Mouse (Mus musculus): ENCODE results near the gene Slamf9. TPM values are rescaled to one million over a fixed set of nuclear protein-coding genes. Genes with fewer than 3 reads are reported as not detected.

Slamf9 gene
- total and polyA plus RNA-seq, 3 experiments, result not detected

- H3K4me3 ChIP-seq (ENCODE audit: low read depth, low read length), result no peak overlapping the region
- H3K27me3 ChIP-seq (ENCODE audit: insufficient read depth, low read length), result peaks cover 3% of the 10 kb centered on the region; the same call in 1 of the 2 replicates
- no peak for TF ChIP-seq GATA1 (IDR thresholded peaks at IDR 0.05; ENCODE audit: borderline replicate concordance, low read length)
- no peak for TF ChIP-seq POLR2AphosphoS5 (IDR thresholded peaks at IDR 0.05; ENCODE audit: insufficient replicate concordance, low read depth, low read length)
- no peak for TF ChIP-seq GATA2 (IDR thresholded peaks at IDR 0.05; ENCODE audit: borderline replicate concordance, low read depth, low read length)
- TF ChIP-seq TAL1 (conservative IDR thresholded peaks at IDR 0.05; ENCODE audit: low read depth, low read length), result no peak
- TF ChIP-seq CTCF (IDR thresholded peaks at IDR 0.05; ENCODE audit: low read depth, low read length), result no peak
- no peak for ATAC-seq (ENCODE audit: extremely low read depth, insufficient number of reproducible peaks, low FRiP score, poor library complexity, severe bottlenecking)
- H3K36me3 ChIP-seq (replicated peaks), result no peaks in the 10 kb centered on the region
- no peaks in the 10 kb centered on the region for H3K4me1 ChIP-seq (ENCODE audit: insufficient read depth, low read depth, low read length)
- DNase-seq (ENCODE audit: low spot score), result no peak
- H3K9me3 ChIP-seq (replicated peaks), result no peaks in the 10 kb centered on the region
These were observed 6.8 kb upstream of the Slamf9 start for GRCm38 (mm10) chr1:172468301-172468877.

- Histone ChIP-seq H3K9me3 (replicated peaks) (no peaks in the 10 kb centered on the region), H3K4me1 (ENCODE audit: insufficient read depth, low read depth, low read length) (no peaks in the 10 kb centered on the region), H3K36me3 (replicated peaks) (no peaks in the 10 kb centered on the region), H3K4me3 (ENCODE audit: low read depth, low read length) (no peak overlapping the region), H3K27me3 (ENCODE audit: insufficient read depth, low read length) (peaks cover 3% of the 10 kb centered on the region; the same call in 1 of the 2 replicates)
- TF ChIP-seq CTCF (IDR thresholded peaks at IDR 0.05; ENCODE audit: low read depth, low read length), result no peak
- TF ChIP-seq POLR2AphosphoS5 (IDR thresholded peaks at IDR 0.05; ENCODE audit: insufficient replicate concordance, low read depth, low read length), result no peak
- no peak for TF ChIP-seq GATA2 (IDR thresholded peaks at IDR 0.05; ENCODE audit: borderline replicate concordance, low read depth, low read length)
- TF ChIP-seq TAL1 (conservative IDR thresholded peaks at IDR 0.05; ENCODE audit: low read depth, low read length), result no peak
- no peak for TF ChIP-seq GATA1 (IDR thresholded peaks at IDR 0.05; ENCODE audit: borderline replicate concordance, low read length)
- ATAC-seq (ENCODE audit: extremely low read depth, insufficient number of reproducible peaks, low FRiP score, poor library complexity, severe bottlenecking) (no peak), DNase-seq (ENCODE audit: low spot score) (no peak)
These were observed 5.8 kb upstream of the Slamf9 start for GRCm38 (mm10) chr1:172469373-172469772.

- Histone ChIP-seq H3K36me3 (replicated peaks) (no peaks in the 10 kb centered on the region), H3K27me3 (ENCODE audit: insufficient read depth, low read length) (peaks cover 3% of the 10 kb centered on the region; the same call in 1 of the 2 replicates), H3K9me3 (replicated peaks) (no peaks in the 10 kb centered on the region), H3K4me3 (ENCODE audit: low read depth, low read length) (no peak overlapping the region), H3K4me1 (ENCODE audit: insufficient read depth, low read depth, low read length) (no peaks in the 10 kb centered on the region)
- DNase-seq (ENCODE audit: low spot score) (no peak), ATAC-seq (ENCODE audit: extremely low read depth, insufficient number of reproducible peaks, low FRiP score, poor library complexity, severe bottlenecking) (no peak)
- no peak for TF ChIP-seq CTCF (IDR thresholded peaks at IDR 0.05; ENCODE audit: low read depth, low read length)
- no peak for TF ChIP-seq GATA1 (IDR thresholded peaks at IDR 0.05; ENCODE audit: borderline replicate concordance, low read length)
- TF ChIP-seq POLR2AphosphoS5 (IDR thresholded peaks at IDR 0.05; ENCODE audit: insufficient replicate concordance, low read depth, low read length), result no peak
- no peak for TF ChIP-seq GATA2 (IDR thresholded peaks at IDR 0.05; ENCODE audit: borderline replicate concordance, low read depth, low read length)
These were observed 5.2 kb upstream of the Slamf9 start for GRCm38 (mm10) chr1:172469810-172470448.

DNA sequence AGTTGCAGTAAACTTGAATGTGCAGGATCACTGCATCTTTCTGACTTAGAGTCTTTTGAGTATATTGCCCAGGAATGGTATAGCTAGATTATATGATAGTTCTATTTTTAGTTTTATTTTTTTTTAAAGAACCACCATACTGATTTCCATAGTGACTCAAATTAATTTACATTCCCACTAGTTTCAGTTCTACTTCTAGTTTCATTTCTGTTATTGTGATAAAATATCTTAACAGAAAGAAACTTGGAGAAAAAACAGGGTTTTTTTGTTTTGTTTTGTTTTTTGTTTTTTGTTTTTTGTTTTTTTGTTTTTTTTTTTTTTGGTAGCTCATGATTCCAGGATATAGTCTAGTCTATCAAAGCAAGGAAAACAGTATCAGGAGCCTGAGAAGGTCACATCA, 2.2 kb upstream of the Slamf9 start:
- TF ChIP-seq TAL1 (conservative IDR thresholded peaks at IDR 0.05; ENCODE audit: low read depth, low read length) (no peak), GATA1 (IDR thresholded peaks at IDR 0.05; ENCODE audit: borderline replicate concordance, low read length) (no peak), POLR2AphosphoS5 (IDR thresholded peaks at IDR 0.05; ENCODE audit: insufficient replicate concordance, low read depth, low read length) (no peak), GATA2 (IDR thresholded peaks at IDR 0.05; ENCODE audit: borderline replicate concordance, low read depth, low read length) (no peak), CTCF (IDR thresholded peaks at IDR 0.05; ENCODE audit: low read depth, low read length) (no peak)
- Histone ChIP-seq H3K9me3 (replicated peaks) (no peaks in the 10 kb centered on the region), H3K36me3 (replicated peaks) (no peaks in the 10 kb centered on the region), H3K4me1 (ENCODE audit: insufficient read depth, low read depth, low read length) (no peaks in the 10 kb centered on the region), H3K4me3 (ENCODE audit: low read depth, low read length) (no peak overlapping the region), H3K27me3 (ENCODE audit: insufficient read depth, low read length) (peaks cover 3% of the 10 kb centered on the region; the same call in 1 of the 2 replicates)
- DNase-seq (ENCODE audit: low spot score), result no peak
- ATAC-seq (ENCODE audit: extremely low read depth, insufficient number of reproducible peaks, low FRiP score, poor library complexity, severe bottlenecking), result no peak

- Histone ChIP-seq H3K4me1 (ENCODE audit: insufficient read depth, low read depth, low read length) (no peaks in the 10 kb centered on the region), H3K36me3 (replicated peaks) (no peaks in the 10 kb centered on the region), H3K27me3 (ENCODE audit: insufficient read depth, low read length) (peaks cover 3% of the 10 kb centered on the region), H3K4me3 (ENCODE audit: low read depth, low read length) (no peak overlapping the region), H3K9me3 (replicated peaks) (no peaks in the 10 kb centered on the region)
- no peak for ATAC-seq (ENCODE audit: extremely low read depth, insufficient number of reproducible peaks, low FRiP score, poor library complexity, severe bottlenecking)
- DNase-seq (ENCODE audit: low spot score), result no peak
- TF ChIP-seq GATA2 (IDR thresholded peaks at IDR 0.05; ENCODE audit: borderline replicate concordance, low read depth, low read length), result no peak
- TF ChIP-seq TAL1 (conservative IDR thresholded peaks at IDR 0.05; ENCODE audit: low read depth, low read length), result no peak
- TF ChIP-seq CTCF (IDR thresholded peaks at IDR 0.05; ENCODE audit: low read depth, low read length), result no peak
- TF ChIP-seq GATA1 (IDR thresholded peaks at IDR 0.05; ENCODE audit: borderline replicate concordance, low read length), result no peak
- no peak for TF ChIP-seq POLR2AphosphoS5 (IDR thresholded peaks at IDR 0.05; ENCODE audit: insufficient replicate concordance, low read depth, low read length)
These were observed 962 bp upstream of the Slamf9 start for GRCm38 (mm10) chr1:172474196-172474595.

GRCm38 (mm10) chr1:172478020-172478419, 2.9 kb downstream of the Slamf9 start:
- H3K36me3 ChIP-seq (replicated peaks), result no peaks in the 10 kb centered on the region
- TF ChIP-seq CTCF (IDR thresholded peaks at IDR 0.05; ENCODE audit: low read depth, low read length) (no peak), GATA1 (IDR thresholded peaks at IDR 0.05; ENCODE audit: borderline replicate concordance, low read length) (no peak), POLR2AphosphoS5 (IDR thresholded peaks at IDR 0.05; ENCODE audit: insufficient replicate concordance, low read depth, low read length) (no peak), GATA2 (IDR thresholded peaks at IDR 0.05; ENCODE audit: borderline replicate concordance, low read depth, low read length) (no peak), TAL1 (conservative IDR thresholded peaks at IDR 0.05; ENCODE audit: low read depth, low read length) (no peak)
- H3K4me1 ChIP-seq (ENCODE audit: insufficient read depth, low read depth, low read length), result no peaks in the 10 kb centered on the region
- DNase-seq (ENCODE audit: low spot score) (no peak), ATAC-seq (ENCODE audit: extremely low read depth, insufficient number of reproducible peaks, low FRiP score, poor library complexity, severe bottlenecking) (no peak)
- no peak overlapping the region for H3K4me3 ChIP-seq (ENCODE audit: low read depth, low read length)
- peaks cover 17% of the 10 kb centered on the region for H3K27me3 ChIP-seq (ENCODE audit: insufficient read depth, low read length)
- H3K9me3 ChIP-seq (replicated peaks), result no peaks in the 10 kb centered on the region

Measured in G1E (cell line).